Mouse (Mus musculus): Measurements from ENCODE around the gene Olfr1294.

Olfr1294 gene

DNA sequence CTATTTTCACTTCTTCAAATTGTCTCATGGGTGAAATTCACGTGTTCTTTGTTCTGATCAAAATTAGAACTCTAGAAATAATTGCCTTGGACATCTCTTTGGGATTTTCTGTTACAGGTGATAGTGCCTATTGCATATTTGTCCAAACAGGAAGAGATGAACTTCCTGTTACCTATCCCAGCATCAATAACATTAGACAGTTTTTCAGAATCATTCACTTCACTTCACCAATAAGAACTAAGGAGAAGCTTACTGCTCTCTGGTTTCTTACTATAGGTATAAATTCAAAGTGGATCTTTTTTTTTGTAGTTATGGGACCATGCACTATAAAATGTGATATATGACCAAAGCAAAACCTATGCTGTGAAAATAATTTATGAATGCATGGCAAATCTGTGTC is at the start of gene Olfr1294:
Gene Olfr1294, minus strand, starts transcription at position 101 of the 400 bp plus-strand sequence.
- DNase-seq, result no peak

DNA sequence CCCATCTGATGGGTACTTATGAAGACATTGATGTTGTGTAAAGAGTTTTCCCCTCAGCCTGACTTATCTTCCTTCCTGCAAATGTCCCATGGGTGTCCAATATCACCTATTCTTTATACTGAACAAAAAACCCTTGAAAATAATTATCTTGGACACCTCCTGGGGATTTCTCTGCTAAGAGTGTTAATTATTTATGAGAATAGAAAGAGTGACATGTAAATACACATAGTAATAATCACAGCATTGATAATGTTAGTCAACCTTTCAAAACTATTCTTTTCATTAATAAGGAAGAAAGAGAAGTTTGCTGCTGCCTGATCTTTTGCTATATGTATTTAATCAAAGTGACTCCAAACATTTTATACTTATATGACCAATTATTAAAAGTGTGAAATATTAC is 29.5 kb upstream of the Olfr1294 start, which contains the start of gene Olfr1295:
Gene Olfr1295, minus strand, starts transcription at position 101 of the 400 bp plus-strand sequence.
- DNase-seq, result no peak

DNA sequence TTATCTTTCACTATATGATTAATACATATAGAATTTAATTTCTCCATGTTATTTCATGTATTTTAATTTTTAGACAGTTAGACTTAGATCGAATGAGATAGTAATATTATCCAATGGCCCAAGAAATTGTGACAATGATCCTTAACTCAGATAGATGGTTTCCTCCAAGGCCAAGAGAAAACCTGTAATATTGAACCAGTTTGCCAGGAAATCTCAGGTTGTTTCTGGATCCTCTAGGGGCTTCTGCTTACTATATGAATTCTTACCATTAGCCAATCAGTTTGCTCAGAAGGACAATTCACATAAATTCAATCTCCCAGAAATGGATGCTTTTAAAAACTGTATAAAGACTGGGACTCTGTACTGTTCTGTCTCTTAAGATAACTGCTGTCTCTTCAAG is 15.2 kb downstream of the Olfr1294 start, which contains the start of gene Olfr1293-ps:
Gene Olfr1293-ps, plus strand, starts transcription at position 301 of the 400 bp plus-strand sequence.
- no peak for DNase-seq

DNA sequence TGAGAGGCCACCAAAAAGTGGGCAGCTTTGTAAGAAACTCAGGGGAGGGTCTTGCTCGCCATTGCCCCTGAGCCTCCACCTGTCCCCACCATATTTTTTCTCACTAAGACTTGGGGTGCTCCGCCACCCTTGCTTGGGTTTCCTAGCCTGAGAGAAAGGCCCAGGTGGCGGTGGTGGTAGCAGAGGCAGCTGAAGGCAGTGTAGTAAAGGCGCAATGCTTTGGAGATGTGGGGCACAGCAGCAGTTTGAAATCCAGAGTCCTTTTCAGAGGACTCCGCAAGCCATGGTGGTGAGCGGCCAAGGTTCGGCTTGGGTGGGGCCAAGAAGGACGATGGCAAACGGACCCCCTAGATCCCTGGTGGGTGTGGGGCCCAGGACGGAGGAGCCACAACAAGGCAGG is 22.6 kb downstream of the Olfr1294 start:
- DNase-seq, result no peak

DNA sequence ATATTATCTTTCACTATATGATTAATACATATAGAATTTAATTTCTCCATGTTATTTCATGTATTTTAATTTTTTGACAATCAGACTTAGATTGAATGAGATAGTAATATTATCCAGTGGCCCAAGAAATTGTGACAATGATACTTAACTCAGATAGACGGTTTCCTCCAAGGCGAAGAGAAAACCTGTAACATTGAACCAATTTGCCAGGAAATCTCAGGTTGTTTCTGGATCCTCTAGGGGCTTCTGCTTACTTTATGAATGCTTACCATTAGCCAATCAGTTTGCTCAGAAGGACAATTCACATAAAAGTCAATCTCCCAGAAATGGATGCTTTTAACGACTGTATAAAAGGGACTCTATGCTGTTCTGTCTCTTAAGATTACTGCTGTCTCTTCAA is 43.2 kb downstream of the Olfr1294 start, which contains the start of gene Olfr1291-ps1:
Gene Olfr1291-ps1, plus strand, starts transcription at position 301 of the 400 bp plus-strand sequence.
- DNase-seq, result no peak

DNA sequence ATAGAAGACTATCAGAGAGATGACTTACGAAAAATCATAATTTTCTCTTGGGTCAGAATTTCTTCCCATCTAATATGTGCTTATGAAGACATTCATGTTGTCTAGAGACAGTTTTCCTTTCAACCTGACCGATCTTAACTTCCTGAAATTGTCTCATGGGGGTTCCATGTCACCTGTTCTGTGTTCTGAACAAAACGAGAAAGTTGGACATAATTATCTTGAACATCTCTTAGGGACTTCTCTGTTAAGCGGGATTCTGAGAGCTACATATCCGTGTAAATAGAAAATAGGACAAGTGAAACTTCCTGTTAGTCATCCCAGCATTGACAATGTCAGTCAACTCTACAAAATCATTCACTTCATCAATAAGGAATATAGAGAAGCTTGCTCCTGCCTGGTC is 46.4 kb downstream of the Olfr1294 start, which contains the start of gene Olfr1290:
Gene Olfr1290, minus strand, starts transcription at position 101 of the 400 bp plus-strand sequence.
- DNase-seq, result no peak

Data from thymus, adult 18-20 months (tissue).